Mouse (Mus musculus): ENCODE measurements at regions not wholly inside any gene's neighbourhood (a gene's known extent, or its start where the extent isn't known, plus 50 kb on each side); places are given as distances from the start of the nearest gene placed in this dataset.
"Not testable (repeated sequence)": the region's sequence is repeated elsewhere in the genome, so short reads cannot be mapped to it uniquely, and the experiment has no call there.

- DNase-seq; intact Hi-C loops (cut with DNase I): not testable (repeated sequence)
Observed at GRCm38 (mm10) chr14:19080001-19080400, 185.9 kb upstream of the Ube2e2 start.

GRCm38 (mm10) chr14:19041984-19042760, 148.1 kb upstream of the Ube2e2 start:
- intact Hi-C loops (cut with DNase I): loop anchor here (2.0 kb wide), 1 partner anchor 537 kb away; no protein-coding TSS in a partner anchor
- peak; percentile 23 to 33 for DNase-seq

- intact Hi-C loops (cut with DNase I): no loop called here
- no peak for DNase-seq
Observed at GRCm38 (mm10) chr14:19020102-19020501, 126.0 kb upstream of the Ube2e2 start.

GRCm38 (mm10) chr14:19015406-19015805, 121.3 kb upstream of the Ube2e2 start:
- DNase-seq: no peak
- intact Hi-C loops (cut with DNase I): no loop called here

GRCm38 (mm10) chr14:19013558-19013957, 119.5 kb upstream of the Ube2e2 start:
- DNase-seq; intact Hi-C loops (cut with DNase I): not testable (repeated sequence)

GRCm38 (mm10) chr14:18983901-18984300, 89.8 kb upstream of the Ube2e2 start:
- intact Hi-C loops (cut with DNase I): no loop called here
- no peak for DNase-seq

GRCm38 (mm10) chr14:18963864-18964263, 69.8 kb upstream of the Ube2e2 start:
- intact Hi-C loops (cut with DNase I): no loop called here
- DNase-seq: no peak

GRCm38 (mm10) chr14:18963287-18963686, 69.2 kb upstream of the Ube2e2 start:
- intact Hi-C loops (cut with DNase I): no loop called here
- no peak for DNase-seq
